Mouse (Mus musculus) bone marrow, adult 2 months (tissue): ENCODE data around the gene Prtg.

ENCODE experiments used
- CTCF ChIP-seq: fragments of 200-500 bp; IDR thresholded peaks from 2 replicates; pipeline ENCODE4 v1.5.1; 2011; ENCODE audit warnings: low read length, control low read depth; ENCODE audit not compliant: control insufficient read depth, insufficient read depth
- POLR2A ChIP-seq: fragments of 200-500 bp; IDR thresholded peaks from 2 replicates; pipeline ENCODE4 v1.6.1; 2011; ENCODE audit warnings: low read depth, mild to moderate bottlenecking, control low read depth, low read length, borderline replicate concordance; ENCODE audit not compliant: control insufficient read depth

DNA sequence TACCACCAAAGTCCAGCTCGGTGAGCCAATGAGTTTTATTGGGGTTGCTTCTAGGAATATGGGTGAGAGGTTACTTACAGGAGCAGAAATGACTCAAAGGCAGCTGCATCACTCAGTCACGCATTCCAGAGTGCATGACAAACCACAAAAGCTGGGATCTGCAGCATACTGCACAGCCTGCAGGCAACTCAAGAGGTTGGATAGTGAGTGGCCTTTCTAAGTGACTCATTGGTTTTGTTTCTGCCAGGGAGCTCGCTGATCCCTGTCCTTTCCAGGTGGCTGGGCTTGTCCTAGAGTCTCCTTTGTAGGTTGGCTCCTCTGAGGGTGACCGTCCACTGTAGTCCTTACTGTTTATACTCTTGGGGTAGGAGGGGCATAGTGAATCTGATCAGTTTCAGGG, 39.5 kb downstream of the Prtg start:
- TF ChIP-seq POLR2A = no peak
- TF ChIP-seq CTCF = no peak
